Mouse (Mus musculus) limb, embryonic 15.5 days (tissue): ENCODE measurements around the gene 4933417A18Rik. TPM values are rescaled to one million over a fixed set of nuclear protein-coding genes. Genes with fewer than 3 reads are reported as not detected.
"Not testable (repeated sequence)": the region's sequence is repeated elsewhere in the genome, so short reads cannot be mapped to it uniquely, and the experiment has no call there.

ENCODE experiments used
- ATAC-seq: fragments of 200-750 bp; cut with Nextera tagmentation; 2 replicates; pipeline ENCODE4 v1.8.0; 2017; ENCODE audit warnings: low read depth, moderate TSS enrichment; ENCODE audit not compliant: insufficient number of reproducible peaks, low FRiP score, low TSS enrichment
- H3K27ac ChIP-seq: fragments of 300-500 bp; sonication (generic); 2 replicates; pipeline ENCODE4 v1.5.1; 2015; ENCODE audit warnings: moderate library complexity, mild to moderate bottlenecking, inconsistent platforms
- H3K27me3 ChIP-seq: fragments of 300-500 bp; sonication (generic); 2 replicates; pipeline ENCODE4 v1.6.1; 2015; ENCODE audit warnings: inconsistent platforms
- H3K36me3 ChIP-seq: fragments of 300-500 bp; sonication (generic); 2 replicates; pipeline ENCODE4 v1.6.1; 2015; ENCODE audit warnings: inconsistent platforms
- H3K4me1 ChIP-seq: fragments of 300-500 bp; sonication (generic); 2 replicates; pipeline ENCODE4 v1.6.1; 2015; ENCODE audit warnings: inconsistent platforms
- H3K4me2 ChIP-seq: fragments of 300-500 bp; sonication (generic); 2 replicates; pipeline ENCODE4 v1.6.1; 2015; ENCODE audit warnings: mild to moderate bottlenecking, inconsistent platforms
- H3K4me3 ChIP-seq: fragments of 300-500 bp; sonication (generic); 2 replicates; pipeline ENCODE4 v1.5.1; 2015; ENCODE audit warnings: mild to moderate bottlenecking, inconsistent platforms
- H3K9ac ChIP-seq: fragments of 300-500 bp; sonication (generic); 2 replicates; pipeline ENCODE4 v1.6.1; 2015; ENCODE audit warnings: inconsistent platforms
- H3K9me3 ChIP-seq: fragments of 300-500 bp; sonication (generic); 2 replicates; pipeline ENCODE4 v1.6.1; 2016; ENCODE audit warnings: inconsistent platforms
- WGBS: fragments of 180-500 bp; shearing (Covaris S2); methylation state at CpG from one replicate; pipeline ENCODE4 v1.1.7; 2015; 5-methylcytosine and 5-hydroxymethylcytosine counted together
- polyA plus RNA-seq: library from polyadenylated mRNA; unstranded; fragments of >200 nt; fragmentation: Nextera tagmentation; extraction: Ambion mirVana; gene quantifications from 2 replicates; pipeline ENCODE4 v1.2.1, GENCODE M21; 2015

The 4933417A18Rik gene
- not detected in 2 replicates for polyA plus RNA-seq

GRCm38 (mm10) chr13:34924210-34924609 lies at the start of gene 4933417A18Rik, which contains the start of gene Fam217a:
Gene 4933417A18Rik, plus strand, starts transcription at chr13:34924409.
Gene Fam217a, minus strand, starts transcription at chr13:34924310.
- Histone ChIP-seq H3K9me3 (no peaks in the 10 kb centered on the region), H3K4me2 (no peak within 1 kb of the TSS), H3K27ac (no peak within 1 kb of the TSS), H3K36me3 (no peaks in the 10 kb centered on the region), H3K4me3 (no peak within 1 kb of the TSS), H3K4me1 (0 out of 2 replicates have a peak, but pooled peaks cover 2% of the 10 kb centered on the region), H3K27me3 (no peaks in the 10 kb centered on the region), H3K9ac (no peak within 1 kb of the TSS)
- 83% methylated on average over 4 of the region's 4 CpGs for WGBS
- ATAC-seq, result no peak

- H3K9ac ChIP-seq, result peak overlapping the region; percentile 96; the same call in 1 of the 2 replicates
- 14% methylated on average over 13 of the region's 13 CpGs for WGBS
- not testable (repeated sequence) for ATAC-seq
These were observed 49.5 kb upstream of the 4933417A18Rik start for GRCm38 (mm10) chr13:34874736-34875135.

GRCm38 (mm10) chr13:34875166-34875710 lies 49.0 kb upstream of the 4933417A18Rik start, which contains the start of gene Prpf4b:
Gene Prpf4b, plus strand, starts transcription at chr13:34875302.
- peak within 1 kb of the TSS; percentile 92 for H3K4me3 ChIP-seq
- peak within 1 kb of the TSS; percentile 99 for H3K27ac ChIP-seq
- WGBS, result under 1% methylated on average over 40 of the region's 40 CpGs
- H3K4me1 ChIP-seq, result peaks cover 18% of the 10 kb centered on the region
- no peaks in the 10 kb centered on the region for H3K27me3 ChIP-seq
- H3K9me3 ChIP-seq, result no peaks in the 10 kb centered on the region
- no peaks in the 10 kb centered on the region for H3K36me3 ChIP-seq
- peak; percentile 70 for ATAC-seq
- H3K4me2 ChIP-seq, result peak within 1 kb of the TSS; percentile 58
- peak within 1 kb of the TSS; percentile 96 for H3K9ac ChIP-seq

More at GRCm38 (mm10) chr13:34874736-34875135, 49.5 kb upstream of the 4933417A18Rik start:
- peak overlapping the region; percentile 58 for H3K4me2 ChIP-seq
- not testable (repeated sequence) for H3K9me3 ChIP-seq, H3K36me3 ChIP-seq, H3K27me3 ChIP-seq
- H3K4me3 ChIP-seq, result peak overlapping the region; percentile 92
- peak overlapping the region; percentile 99 for H3K27ac ChIP-seq
- H3K4me1 ChIP-seq, result peaks cover 18% of the 10 kb centered on the region

- H3K4me3 ChIP-seq, result peak overlapping the region; percentile 92
- peak overlapping the region; percentile 96 for H3K9ac ChIP-seq
- H3K27ac ChIP-seq, result peak overlapping the region; percentile 99
- peaks cover 18% of the 10 kb centered on the region for H3K4me1 ChIP-seq
- peak; percentile 5; the same call in 1 of the 2 replicates for ATAC-seq
- no peaks in the 10 kb centered on the region for H3K27me3 ChIP-seq
- peak overlapping the region; percentile 58 for H3K4me2 ChIP-seq
- under 1% methylated on average over 50 of the region's 50 CpGs for WGBS
- H3K9me3 ChIP-seq, result no peaks in the 10 kb centered on the region
- H3K36me3 ChIP-seq, result no peaks in the 10 kb centered on the region
These were observed 48.3 kb upstream of the 4933417A18Rik start for GRCm38 (mm10) chr13:34875741-34876445.

- H3K36me3 ChIP-seq, result 0 out of 2 replicates have a peak, but pooled peaks cover 3% of the 10 kb centered on the region
- 7% methylated on average over 3 of the region's 3 CpGs for WGBS
- H3K27me3 ChIP-seq, result no peaks in the 10 kb centered on the region
- peak overlapping the region; percentile 96 for H3K9ac ChIP-seq
- no peak for ATAC-seq
- peak overlapping the region; percentile 58 for H3K4me2 ChIP-seq
- no peaks in the 10 kb centered on the region for H3K9me3 ChIP-seq
- H3K4me1 ChIP-seq, result peaks cover 18% of the 10 kb centered on the region
- peak overlapping the region; percentile 92 for H3K4me3 ChIP-seq
- no peak overlapping the region for H3K27ac ChIP-seq
These were observed 47.7 kb upstream of the 4933417A18Rik start for GRCm38 (mm10) chr13:34876481-34876880.

- no peak for ATAC-seq
- H3K36me3 ChIP-seq, result peaks cover 87% of the 10 kb centered on the region
- no peak overlapping the region for H3K4me3 ChIP-seq
- H3K27me3 ChIP-seq, result no peaks in the 10 kb centered on the region
- no peak overlapping the region for H3K4me2 ChIP-seq
- no peaks in the 10 kb centered on the region for H3K4me1 ChIP-seq
- no peak overlapping the region for H3K9ac ChIP-seq
- WGBS, result 80% methylated on average over 1 of the region's 1 CpGs
- H3K27ac ChIP-seq, result no peak overlapping the region
- H3K9me3 ChIP-seq, result no peaks in the 10 kb centered on the region
These were observed 31.3 kb upstream of the 4933417A18Rik start for GRCm38 (mm10) chr13:34892871-34893270.

- ATAC-seq, result no peak
- WGBS, result 81% methylated on average over 9 of the region's 9 CpGs
- H3K27ac ChIP-seq, result no peak overlapping the region
- no peaks in the 10 kb centered on the region for H3K27me3 ChIP-seq
- no peaks in the 10 kb centered on the region for H3K9me3 ChIP-seq
- no peaks in the 10 kb centered on the region for H3K36me3 ChIP-seq
- H3K9ac ChIP-seq, result no peak overlapping the region
- H3K4me2 ChIP-seq, result no peak overlapping the region
- 0 out of 2 replicates have a peak, but pooled peaks cover 2% of the 10 kb centered on the region for H3K4me1 ChIP-seq
- no peak overlapping the region for H3K4me3 ChIP-seq
These were observed 9.6 kb upstream of the 4933417A18Rik start for GRCm38 (mm10) chr13:34914614-34915013.

- Histone ChIP-seq H3K4me2 (peak overlapping the region; percentile 41), H3K36me3 (no peaks in the 10 kb centered on the region), H3K27ac (no peak overlapping the region), H3K9me3 (no peaks in the 10 kb centered on the region), H3K4me1 (0 out of 2 replicates have a peak, but pooled peaks cover 2% of the 10 kb centered on the region), H3K4me3 (peak overlapping the region; percentile 27), H3K9ac (no peak overlapping the region; the same call in 1 of the 2 replicates), H3K27me3 (no peaks in the 10 kb centered on the region)
- no peak for ATAC-seq
- 43% methylated on average over 37 of the region's 37 CpGs for WGBS
These were observed 7.6 kb upstream of the 4933417A18Rik start for GRCm38 (mm10) chr13:34916520-34917167.

- WGBS, result 48% methylated on average over 10 of the region's 10 CpGs
- Histone ChIP-seq H3K4me3 (no peak overlapping the region), H3K4me2 (no peak overlapping the region), H3K27ac (no peak overlapping the region), H3K9me3 (no peaks in the 10 kb centered on the region), H3K9ac (no peak overlapping the region), H3K4me1 (no peaks in the 10 kb centered on the region), H3K27me3 (peaks cover 5% of the 10 kb centered on the region; the same call in 1 of the 2 replicates), H3K36me3 (no peaks in the 10 kb centered on the region)
- no peak for ATAC-seq
These were observed 10.9 kb downstream of the 4933417A18Rik start for GRCm38 (mm10) chr13:34934931-34935644.

GRCm38 (mm10) chr13:34942370-34942769 lies 18.2 kb downstream of the 4933417A18Rik start:
- Histone ChIP-seq H3K4me2 (no peak overlapping the region), H3K9ac (no peak overlapping the region), H3K36me3 (no peaks in the 10 kb centered on the region), H3K4me1 (no peaks in the 10 kb centered on the region), H3K9me3 (no peaks in the 10 kb centered on the region), H3K27me3 (no peaks in the 10 kb centered on the region), H3K4me3 (no peak overlapping the region), H3K27ac (no peak overlapping the region)
- no peak for ATAC-seq

- not testable (repeated sequence) for H3K9ac ChIP-seq, H3K27ac ChIP-seq, H3K36me3 ChIP-seq, ATAC-seq, H3K4me3 ChIP-seq, H3K9me3 ChIP-seq, H3K4me2 ChIP-seq, H3K4me1 ChIP-seq, H3K27me3 ChIP-seq
- 85% methylated on average over 2 of the region's 2 CpGs for WGBS
These were observed 27.2 kb downstream of the 4933417A18Rik start for GRCm38 (mm10) chr13:34951437-34951836.
